ENCODE assay signal across 15 mouse cellular contexts in the genomic region with DNA sequence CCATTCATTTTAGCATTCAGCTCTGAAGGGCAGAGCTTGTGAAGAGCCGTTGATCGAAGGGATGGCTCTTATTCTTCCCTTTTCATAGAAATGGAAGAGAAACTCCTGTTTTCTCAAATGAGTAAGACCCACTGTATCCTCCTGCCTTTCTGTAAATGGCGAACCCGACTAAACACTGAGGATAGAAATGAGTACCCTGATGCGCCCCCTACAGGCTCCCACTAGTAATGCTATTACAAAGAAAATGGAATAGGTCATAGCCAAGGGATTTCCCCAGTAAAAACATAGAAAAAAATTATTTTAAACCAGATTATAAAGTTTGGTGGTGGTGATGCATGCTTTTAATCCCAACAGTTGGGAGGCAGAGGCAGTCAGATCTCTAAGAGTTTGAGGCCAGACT.
DNase-seq lines count a peak whose midpoint lies in the region; ATAC-seq and TF ChIP-seq lines count a peak whose summit lies in the region.
"Had no signal": no experiment of that assay in that cellular context is flagged by ENCODE, and none has a peak within 500 bp of the region (broad histone marks: within the 10 kb centered on the region; RNA-seq: fewer than 3 reads in every experiment).

No protein-coding gene starts in this region.

- intact Hi-C loops in gastrocnemius, adult 2 months (cut with DNase I) = no loop called here

- H3K27ac ChIP-seq in gastrocnemius, adult 2 months = no peak overlapping the region
- H3K27ac ChIP-seq in liver, embryonic 14.5 days = no peak overlapping the region
- no peak overlapping the region for H3K27ac ChIP-seq in liver, embryonic 12.5 days
- H3K27ac ChIP-seq: forebrain, embryonic 12.5 days; limb, embryonic 13.5 days had no signal

- no peak overlapping the region for H3K4me3 ChIP-seq in gastrocnemius, adult 2 months
- no peak overlapping the region for H3K4me3 ChIP-seq in liver, embryonic 14.5 days (ENCODE audit: insufficient read depth in 1 of 2, low read depth in 2 of 2, low read length in 2 of 2)
- H3K4me3 ChIP-seq in liver, embryonic 12.5 days = no peak overlapping the region
- no peak overlapping the region for H3K4me3 ChIP-seq in E14TG2a.4 (replicated peaks; ENCODE audit: low read length)
- H3K4me3 ChIP-seq: forebrain, embryonic 12.5 days; limb, embryonic 13.5 days had no signal

- 63% methylated on average over 5 of the region's 5 CpGs for WGBS in liver, embryonic 14.5 days (ENCODE audit: insufficient replicate concordance)
- 62% methylated on average over 5 of the region's 5 CpGs for WGBS in liver, embryonic 12.5 days (ENCODE audit: insufficient replicate concordance)

- TF ChIP-seq CTCF in gastrocnemius, adult 2 months (IDR thresholded peaks at IDR 0.05) = peak; percentile 19; the same call in 1 of the 2 replicates
- peak; percentile 34; the same call in 1 of the 2 replicates for TF ChIP-seq CTCF in liver, embryonic 14.5 days (IDR thresholded peaks at IDR 0.05; ENCODE audit: low read depth)
- peak; percentile 82 for TF ChIP-seq CTCF in E14TG2a.4 (conservative IDR thresholded peaks at IDR 0.05; ENCODE audit: low read length)

- no peak for DNase-seq in gastrocnemius, adult 2 months
- no peak for DNase-seq in gastrocnemius, postnatal 4 days (ENCODE audit: low spot score in 2 of 2)
- DNase-seq in liver, embryonic 14.5 days (ENCODE audit: low read depth in 3 of 3, low spot score in 3 of 3) = no peak
- peak; percentile 24 for DNase-seq in induced T-regulatory cell, adult 2 months (ENCODE audit: low read depth)
- no peak for DNase-seq in right cerebral cortex, postnatal 4 days
- DNase-seq: cerebellum, adult 8-10 months; gastrocnemius, postnatal 14 days; kidney, postnatal 4 days; thymus, adult 2 months had no signal

- H3K4me1 ChIP-seq in liver, embryonic 14.5 days (replicated peaks; ENCODE audit: control insufficient read depth in 2 of 2, insufficient read depth in 2 of 2, low read length in 1 of 2) = no peaks in the 10 kb centered on the region
- H3K4me1 ChIP-seq in liver, embryonic 12.5 days = no peaks in the 10 kb centered on the region
- H3K4me1 ChIP-seq in E14TG2a.4 (replicated peaks; ENCODE audit: low read depth, low read length) = peaks cover 6% of the 10 kb centered on the region

- no peak for ATAC-seq in liver, embryonic 14.5 days (ENCODE audit: insufficient read depth)
- no peak for ATAC-seq in liver, embryonic 12.5 days
- ATAC-seq in megakaryocyte, adult 5-6 weeks (ENCODE audit: poor library complexity, severe bottlenecking) = no peak
- ATAC-seq: midbrain, embryonic 16.5 days had no signal

- H3K4me2 ChIP-seq in liver, embryonic 14.5 days (ENCODE audit: low read depth) = no peak overlapping the region
- no peak overlapping the region for H3K4me2 ChIP-seq in liver, embryonic 12.5 days
- H3K4me2 ChIP-seq: forebrain, embryonic 12.5 days; limb, embryonic 13.5 days had no signal

- H3K9me3 ChIP-seq in liver, embryonic 14.5 days (ENCODE audit: control insufficient read depth, low read length) = no peaks in the 10 kb centered on the region
- 0 out of 2 replicates have a peak, but pooled peaks cover 3% of the 10 kb centered on the region for H3K9me3 ChIP-seq in liver, embryonic 12.5 days (replicated peaks)
- peaks cover 4% of the 10 kb centered on the region; the same call in 1 of the 2 replicates for H3K9me3 ChIP-seq in E14TG2a.4 (ENCODE audit: low read length)
- H3K9me3 ChIP-seq: forebrain, embryonic 12.5 days; limb, embryonic 13.5 days had no signal

- no peaks in the 10 kb centered on the region for H3K36me3 ChIP-seq in liver, embryonic 14.5 days (replicated peaks; ENCODE audit: control insufficient read depth, insufficient read depth, low read depth)
- H3K36me3 ChIP-seq in liver, embryonic 12.5 days = no peaks in the 10 kb centered on the region
- no peaks in the 10 kb centered on the region for H3K36me3 ChIP-seq in E14TG2a.4 (ENCODE audit: insufficient read depth, low read length)
- H3K36me3 ChIP-seq: forebrain, embryonic 12.5 days; limb, embryonic 13.5 days had no signal

- H3K27me3 ChIP-seq in liver, embryonic 14.5 days (ENCODE audit: control insufficient read depth, insufficient read depth, low read length) = no peaks in the 10 kb centered on the region
- no peaks in the 10 kb centered on the region for H3K27me3 ChIP-seq in liver, embryonic 12.5 days (replicated peaks)
- peaks cover 11% of the 10 kb centered on the region for H3K27me3 ChIP-seq in E14TG2a.4 (ENCODE audit: insufficient read depth, low read length)
- H3K27me3 ChIP-seq: forebrain, embryonic 12.5 days had no signal

- H3K9ac ChIP-seq in liver, embryonic 14.5 days (replicated peaks) = no peak overlapping the region
- H3K9ac ChIP-seq in liver, embryonic 12.5 days = no peak overlapping the region
- H3K9ac ChIP-seq: forebrain, embryonic 12.5 days; limb, embryonic 13.5 days had no signal

- TF ChIP-seq EP300 in liver, embryonic 14.5 days (IDR thresholded peaks at IDR 0.05; ENCODE audit: low read depth) = no peak

Comparison
In these comparisons a context has a peak if more than half of its experiments do, and no peak if none do; other contexts are left out.
1. CTCF ChIP-seq: peak in every context shown above with its lines; median percentile 82 in E14TG2a.4; 34 in liver, embryonic 14.5 days; 19 in gastrocnemius, adult 2 months.